Mouse (Mus musculus) heart, adult 8-10 months (tissue): ENCODE data around the gene Olfr90. TPM values are rescaled to one million over a fixed set of nuclear protein-coding genes. Genes with fewer than 3 reads are reported as not detected.
"Not testable (repeated sequence)": the region's sequence is repeated elsewhere in the genome, so short reads cannot be mapped to it uniquely, and the experiment has no call there.

Experiments used
- DNase-seq: peaks from one replicate; pipeline ENCODE4 v3.0.0; 2022; ENCODE audit warnings: low spot score
- total RNA-seq, 4 experiments: library from RNA; stranded (reverse); gene quantifications; 2 replicates each; pipeline ENCODE4 v1.2.4; 2022

Gene Olfr90
- not detected for total RNA-seq

DNA sequence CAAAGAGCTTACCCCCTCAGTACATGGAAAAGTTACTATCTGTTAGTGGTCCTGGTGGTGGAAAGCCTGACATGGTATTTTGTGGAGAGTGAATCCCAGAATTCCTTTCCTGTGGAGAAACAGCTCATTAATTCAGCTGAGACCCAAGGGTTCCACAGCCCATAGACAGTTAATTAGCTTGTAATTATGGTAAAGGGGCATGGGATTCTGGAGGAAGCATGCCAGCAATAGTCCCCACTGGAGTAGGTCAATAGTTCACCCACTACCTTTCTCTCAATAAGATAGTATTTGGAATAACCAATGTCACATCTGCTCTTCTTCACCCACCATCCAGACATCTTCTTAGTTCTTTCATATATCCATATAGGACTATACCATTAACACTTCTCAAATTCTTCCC, at the start of gene Olfr90:
Olfr90 (minus strand) TSS at position 101 of the 400 bp plus-strand sequence.
- DNase-seq = no peak

DNA sequence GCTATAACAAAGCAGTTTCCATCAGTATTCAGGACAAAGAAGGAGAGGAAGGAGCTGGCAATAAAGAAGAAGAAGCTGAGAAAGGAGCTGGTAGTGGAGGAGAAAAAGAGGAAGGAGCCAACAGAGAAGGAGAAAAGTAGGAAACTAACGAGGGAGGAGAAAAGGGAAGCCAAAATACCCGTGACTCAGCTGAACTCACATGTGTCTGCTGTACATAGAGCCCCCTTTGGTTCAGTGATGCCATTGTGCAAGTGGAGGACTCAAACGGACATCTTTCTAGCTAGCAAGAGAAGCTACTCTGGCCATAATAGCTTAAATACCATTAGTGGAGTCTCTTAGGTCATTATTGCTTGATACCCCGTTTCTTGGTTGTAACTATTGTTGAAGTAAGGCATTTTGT, 43.1 kb upstream of the Olfr90 start:
- DNase-seq = not testable (repeated sequence)

DNA sequence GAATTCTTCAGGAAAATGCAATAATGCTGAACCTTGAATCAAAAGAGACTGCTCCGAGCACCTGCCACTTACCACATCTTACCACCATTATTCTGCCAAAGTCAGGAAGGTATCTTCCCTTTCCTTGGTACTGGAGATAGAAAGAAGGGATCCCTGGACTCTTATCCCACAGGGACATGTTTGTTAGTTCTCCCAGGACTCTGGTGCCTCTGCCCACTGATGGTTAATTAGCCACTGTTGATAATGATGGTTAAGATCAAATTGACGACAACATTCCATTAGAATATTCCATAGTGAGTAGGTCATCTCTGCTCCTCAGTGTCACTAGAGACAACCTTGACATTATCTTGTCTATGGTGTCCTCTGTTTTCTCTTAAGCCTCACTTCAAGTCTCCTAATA, 31.7 kb upstream of the Olfr90 start, which contains the start of gene Olfr92:
Olfr92 (minus strand) TSS at position 101 of the 400 bp plus-strand sequence.
- no peak for DNase-seq

DNA sequence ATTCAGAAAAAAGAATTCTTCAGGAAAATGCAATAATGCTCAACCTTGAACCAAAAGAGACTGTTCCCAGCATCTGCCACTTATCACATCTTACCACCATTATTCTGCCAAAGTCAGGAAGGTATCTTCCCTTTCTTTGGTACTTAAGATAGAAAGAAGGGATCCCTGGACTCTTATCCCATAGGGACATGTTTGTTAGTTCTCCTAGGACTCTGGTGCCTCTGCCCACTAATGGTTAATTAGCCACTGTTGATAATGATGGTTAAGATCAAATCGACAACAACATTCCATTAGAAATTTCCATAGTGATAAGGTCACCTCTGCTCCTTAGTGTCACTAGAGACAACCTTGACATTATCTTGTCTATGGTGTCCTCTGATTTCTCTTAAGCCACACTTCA, 9.9 kb upstream of the Olfr90 start, which contains the start of gene Olfr91:
Olfr91 (minus strand) TSS at position 101 of the 400 bp plus-strand sequence.
- DNase-seq = no peak

DNA sequence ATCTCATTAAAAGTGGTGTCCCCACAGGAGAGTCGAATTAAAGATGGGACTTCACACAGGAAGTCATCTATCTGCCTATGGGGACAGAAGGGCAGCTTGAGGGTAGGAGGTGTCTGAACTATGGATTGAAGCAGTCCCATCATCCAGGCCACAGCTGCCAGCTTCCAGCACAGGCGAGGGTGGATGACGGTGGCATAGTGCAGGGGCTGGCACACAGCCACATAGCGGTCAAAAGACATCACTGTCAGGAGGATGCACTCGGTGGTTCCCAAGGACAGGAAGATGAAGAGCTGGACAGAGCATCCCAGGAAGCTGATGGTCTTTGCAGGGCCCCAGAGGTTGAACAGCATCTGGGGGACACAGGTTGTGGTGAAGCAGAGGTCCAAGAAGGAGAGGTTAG, 5.0 kb upstream of the Olfr90 start:
- DNase-seq = no peak

DNA sequence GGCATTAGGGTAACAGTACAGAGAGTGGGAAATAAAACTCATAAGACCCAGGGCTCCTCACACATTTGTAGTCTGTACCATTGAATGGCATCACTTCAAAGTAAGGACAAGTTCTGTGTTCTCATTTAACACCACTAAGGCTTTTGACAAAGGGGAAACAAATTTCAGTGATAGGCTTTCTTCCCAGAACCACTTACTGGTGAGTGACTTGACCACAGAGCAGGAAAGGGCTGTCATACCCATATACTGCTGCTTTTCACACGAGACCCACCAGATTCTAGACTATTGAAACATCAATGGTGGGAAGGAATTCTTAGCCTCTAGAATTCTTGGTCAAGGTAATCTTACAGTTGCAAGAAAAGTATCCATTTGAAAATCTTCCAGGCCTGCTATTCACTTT, 3.9 kb upstream of the Olfr90 start:
- no peak for DNase-seq

DNA sequence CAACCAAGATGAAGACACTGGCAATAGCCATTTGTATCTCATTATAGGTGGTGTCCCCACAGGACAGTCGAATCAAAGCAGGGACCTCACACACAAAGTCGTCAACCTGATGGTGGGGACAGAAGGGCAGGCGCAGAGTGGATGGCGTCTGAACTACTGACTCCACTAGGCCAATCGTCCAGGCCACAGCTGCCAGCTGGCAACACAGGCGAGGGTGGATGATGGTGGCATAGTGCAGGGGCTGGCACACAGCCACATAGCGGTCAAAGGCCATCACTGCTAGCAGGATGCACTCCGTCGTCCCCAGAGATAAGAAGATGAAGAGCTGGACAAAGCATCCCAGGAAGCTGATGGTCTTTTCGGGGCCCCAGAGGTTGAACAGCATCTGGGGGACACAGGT, 2.8 kb downstream of the Olfr90 start:
- DNase-seq = no peak

DNA sequence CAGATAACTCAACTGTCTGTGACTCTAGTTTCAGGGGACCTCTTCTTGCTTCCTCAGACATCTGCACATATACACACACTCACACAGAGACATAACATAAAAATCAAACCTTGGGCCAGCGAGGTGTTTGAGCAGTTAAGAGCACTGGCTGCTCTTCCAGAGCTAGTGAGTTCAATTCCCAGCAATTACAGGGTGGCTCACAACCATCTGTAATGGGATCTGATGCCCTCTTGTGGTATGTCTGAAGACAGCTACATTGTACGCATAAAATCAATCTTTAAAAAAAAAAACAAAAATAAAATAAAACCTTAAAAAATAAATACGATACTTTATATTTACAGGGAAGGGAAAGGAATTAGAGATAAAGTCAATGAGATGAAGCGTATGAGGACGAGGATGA, 3.7 kb downstream of the Olfr90 start:
- no peak for DNase-seq

DNA sequence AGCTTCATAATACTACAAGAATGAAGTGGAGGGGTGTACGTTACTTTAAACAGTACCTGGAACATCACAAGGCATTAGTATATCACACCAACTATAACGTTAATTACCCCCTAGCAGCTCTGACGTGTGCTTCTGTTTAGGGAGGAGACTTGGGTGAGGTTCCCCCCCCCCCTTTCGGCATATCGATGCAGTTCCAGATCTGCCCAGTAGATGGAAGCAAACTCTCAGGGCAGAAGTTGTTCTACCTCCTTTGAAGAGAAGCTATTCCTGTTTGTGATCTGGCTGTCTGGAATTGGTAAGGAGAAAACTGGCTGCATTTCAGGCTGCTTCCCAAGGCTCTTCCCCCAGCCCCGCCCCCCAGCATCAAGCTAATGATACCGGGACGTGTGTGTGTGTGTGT, 5.0 kb downstream of the Olfr90 start:
- peak; percentile 50 for DNase-seq

DNA sequence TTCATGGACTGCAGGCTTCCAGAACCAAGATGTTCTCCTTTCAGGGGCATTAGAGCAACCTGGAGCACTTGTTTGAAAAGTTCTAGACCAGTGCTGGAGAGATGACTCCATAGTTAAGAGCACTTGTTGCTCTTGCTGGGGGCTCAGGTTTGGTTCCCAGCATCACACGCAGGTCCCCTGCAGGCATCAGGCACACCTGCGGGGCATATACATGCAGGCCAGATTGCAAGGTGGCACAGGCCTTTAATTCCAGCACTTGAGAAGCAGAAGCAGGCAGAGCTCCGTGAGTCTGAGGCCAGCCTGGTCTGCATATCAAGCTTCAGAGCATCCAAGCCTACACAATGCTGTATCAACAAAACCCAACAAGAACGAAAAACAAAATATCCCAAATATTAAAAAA, 6.6 kb downstream of the Olfr90 start:
- no peak for DNase-seq

DNA sequence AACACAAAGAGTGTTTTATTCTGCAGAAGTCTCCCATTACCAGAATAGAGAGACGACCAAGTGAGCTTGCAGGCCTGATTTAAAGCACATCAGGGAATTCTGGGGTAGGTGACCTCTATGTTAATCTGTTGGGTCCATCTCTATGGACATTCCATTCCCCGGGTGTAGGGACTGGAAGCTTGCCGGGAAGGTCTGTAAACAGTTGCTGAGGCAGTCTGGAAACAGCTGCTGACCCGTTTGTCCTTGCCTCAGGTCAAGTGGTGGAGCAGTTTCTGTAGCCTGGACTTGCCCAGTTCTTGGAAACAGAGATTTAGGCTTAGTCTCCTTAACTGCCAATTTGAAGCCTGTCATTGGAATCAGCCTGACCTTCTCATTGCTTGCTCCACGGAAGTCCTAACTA, 8.2 kb downstream of the Olfr90 start:
- DNase-seq = peak; percentile 10

DNA sequence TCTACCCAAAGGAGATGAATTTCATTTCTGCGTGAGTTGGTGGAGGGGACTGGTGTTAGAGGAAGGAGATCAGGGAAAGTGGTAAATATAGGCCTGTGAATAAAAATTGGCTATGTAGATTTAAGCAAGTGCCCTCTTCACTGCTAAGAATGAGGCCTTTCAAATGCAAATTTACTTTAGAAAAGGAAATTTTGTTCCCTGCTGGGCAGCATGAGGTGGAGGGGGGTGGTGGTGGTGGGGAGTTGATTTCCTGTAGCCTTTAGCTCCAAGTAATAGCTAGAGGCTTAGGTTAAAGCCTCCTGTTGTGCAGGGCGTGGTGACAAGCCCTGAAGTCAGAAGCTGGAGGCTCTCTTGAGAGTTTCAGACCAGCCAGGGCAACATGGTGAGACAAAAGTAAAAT, 9.3 kb downstream of the Olfr90 start:
- no peak for DNase-seq

DNA sequence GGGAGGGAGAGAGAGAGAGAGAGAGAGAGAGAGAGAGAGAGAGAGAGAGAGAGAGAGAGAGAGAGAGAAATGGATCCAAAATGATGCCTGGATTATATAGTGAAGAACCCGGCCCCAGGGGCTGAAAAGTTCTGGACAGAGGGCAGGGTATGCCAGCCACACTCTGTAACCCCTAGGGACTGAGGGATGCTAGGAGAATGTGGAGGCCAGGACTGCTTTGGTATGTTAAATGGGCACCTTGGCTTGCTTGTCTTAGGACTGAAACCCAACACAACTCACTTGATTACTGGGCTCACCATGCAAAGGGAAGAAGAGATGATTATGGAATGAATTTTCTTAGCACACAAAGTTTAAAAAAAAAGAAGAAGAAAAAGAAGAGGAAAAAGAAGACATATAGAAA, 10.1 kb downstream of the Olfr90 start:
- no peak for DNase-seq

DNA sequence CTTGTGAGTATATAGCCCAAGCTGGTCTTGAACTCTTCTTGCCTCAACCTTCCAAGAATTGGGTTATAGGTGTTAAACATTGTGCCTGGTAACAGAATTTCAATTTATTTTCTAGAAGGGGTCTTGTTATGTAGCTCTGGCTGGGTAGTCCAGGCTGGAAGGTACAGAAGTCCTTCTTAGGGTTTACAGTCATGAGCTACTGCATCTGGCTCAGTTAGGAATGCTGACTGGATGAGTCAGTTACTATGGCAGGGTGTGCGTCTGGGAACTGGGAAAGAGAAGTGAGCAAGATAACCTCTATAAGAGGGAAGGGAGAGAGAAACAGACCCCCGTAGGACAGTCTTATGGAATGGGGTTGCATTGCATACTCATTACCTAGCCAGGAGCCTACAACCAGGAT, 12.5 kb downstream of the Olfr90 start:
- no peak for DNase-seq

DNA sequence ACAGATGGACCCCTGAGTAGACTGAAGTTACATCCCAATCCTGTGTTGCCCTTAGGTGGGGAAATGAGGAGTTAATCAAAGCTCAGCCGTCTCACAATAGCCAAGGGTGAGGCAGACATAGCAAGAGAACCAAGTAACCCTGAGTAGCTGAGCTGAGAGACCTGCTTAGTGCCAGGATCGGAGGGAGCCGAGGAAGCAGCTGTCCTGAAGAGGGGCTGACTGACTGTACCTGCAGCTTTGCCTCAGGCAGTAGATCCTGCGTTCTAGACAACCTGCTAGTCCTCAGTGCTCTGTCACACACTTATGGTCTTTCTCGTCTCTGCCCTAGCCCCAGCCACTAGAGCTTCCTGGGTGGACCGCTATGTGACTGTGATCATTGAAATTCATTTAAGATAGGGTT, 13.1 kb downstream of the Olfr90 start:
- no peak for DNase-seq

DNA sequence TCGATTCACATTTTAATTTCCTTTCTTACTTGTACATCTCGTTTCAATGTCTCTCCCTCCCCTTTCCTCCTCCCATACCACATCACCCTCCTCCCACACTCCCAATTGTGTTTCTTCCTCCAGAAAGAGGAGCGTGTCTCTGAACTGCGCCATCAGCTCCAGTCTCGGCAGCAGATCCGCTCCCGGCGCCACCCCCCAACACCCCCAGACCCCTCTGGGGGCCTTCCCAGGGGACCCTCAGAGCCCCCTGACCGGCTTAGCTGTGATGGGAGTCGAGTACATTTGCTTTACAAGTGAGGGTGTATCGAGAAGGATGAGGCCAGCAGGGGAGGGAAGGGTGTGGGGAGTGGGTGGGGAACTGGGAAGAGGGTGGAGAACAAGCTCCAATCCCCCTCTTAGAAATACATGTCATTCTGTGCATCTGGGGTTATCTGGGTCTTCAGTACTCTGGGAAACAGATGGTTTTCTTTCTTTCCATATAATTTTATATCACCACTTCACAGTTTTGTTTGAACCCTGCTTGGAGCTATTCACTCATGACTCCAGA, 15.5 kb downstream of the Olfr90 start:
- no peak for DNase-seq

DNA sequence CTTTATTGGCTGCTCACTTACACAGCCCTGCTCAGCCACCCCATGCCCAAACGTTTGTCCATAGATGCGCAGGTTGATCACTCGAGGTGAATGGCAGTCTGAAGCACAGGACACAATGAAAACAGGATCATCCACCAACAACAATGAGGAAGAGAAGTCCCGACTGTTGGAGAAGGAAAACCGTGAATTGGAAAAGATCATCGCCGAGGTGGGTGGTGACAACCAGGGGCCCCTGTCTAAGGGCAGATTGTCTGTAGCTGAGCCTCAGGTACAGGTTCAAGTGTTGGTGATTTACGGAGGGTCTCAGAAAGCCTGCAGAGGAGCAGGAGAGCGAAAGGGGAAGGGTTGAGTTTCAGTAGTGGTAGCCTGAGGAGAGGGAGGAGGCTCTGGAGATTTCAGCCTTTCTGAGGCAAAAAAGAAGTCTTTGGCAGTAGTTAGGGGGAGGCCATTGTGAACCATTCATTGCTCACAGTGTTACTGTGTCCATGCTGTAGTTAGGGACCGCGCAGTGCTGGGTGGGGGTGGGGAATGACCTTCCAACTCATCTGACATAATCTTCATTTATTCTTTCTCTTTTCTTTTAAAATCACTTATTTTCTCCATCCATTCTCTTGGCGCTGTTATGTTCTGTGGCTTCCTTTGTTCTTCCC, 16.1 kb downstream of the Olfr90 start:
- DNase-seq = no peak

DNA sequence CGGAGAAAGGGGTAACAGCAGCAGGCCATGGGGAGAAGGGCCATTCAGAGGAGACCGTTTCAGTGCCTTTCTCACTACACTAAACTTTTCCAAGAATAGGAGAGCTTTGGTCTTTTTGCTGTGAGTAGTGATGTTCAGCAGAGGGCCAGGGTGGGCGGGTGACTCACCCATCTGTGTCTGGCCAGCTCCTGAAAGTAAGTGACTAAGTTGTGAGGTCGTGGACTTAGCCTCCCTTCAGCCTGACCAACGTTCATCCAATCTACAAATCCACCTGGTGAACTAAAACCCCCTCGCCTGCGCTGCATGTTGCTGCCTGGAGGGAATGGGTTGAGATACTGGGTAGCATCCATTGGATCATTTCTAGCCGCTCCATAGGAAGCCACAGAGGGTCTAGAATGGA, 18.2 kb downstream of the Olfr90 start:
- no peak for DNase-seq

DNA sequence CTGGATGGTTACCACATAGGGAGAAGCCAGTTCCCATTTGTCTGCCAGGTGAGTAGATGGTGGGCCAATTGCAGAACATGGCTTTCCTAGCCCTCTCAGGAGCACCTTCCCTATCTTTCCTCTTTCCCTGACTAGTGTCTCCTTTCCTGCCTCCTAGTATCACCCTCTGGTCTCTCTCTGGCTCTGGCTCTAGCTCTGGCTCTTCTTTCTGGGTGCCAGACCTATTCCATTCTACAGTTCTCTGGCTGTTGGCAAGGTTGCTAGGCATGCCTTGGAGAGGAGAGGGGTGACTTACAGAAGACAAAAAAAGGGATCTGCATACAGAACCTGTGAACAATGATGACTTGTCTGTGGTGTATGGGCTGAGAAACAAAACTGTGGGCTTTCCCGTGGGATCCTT, 20.4 kb downstream of the Olfr90 start:
- DNase-seq = no peak

DNA sequence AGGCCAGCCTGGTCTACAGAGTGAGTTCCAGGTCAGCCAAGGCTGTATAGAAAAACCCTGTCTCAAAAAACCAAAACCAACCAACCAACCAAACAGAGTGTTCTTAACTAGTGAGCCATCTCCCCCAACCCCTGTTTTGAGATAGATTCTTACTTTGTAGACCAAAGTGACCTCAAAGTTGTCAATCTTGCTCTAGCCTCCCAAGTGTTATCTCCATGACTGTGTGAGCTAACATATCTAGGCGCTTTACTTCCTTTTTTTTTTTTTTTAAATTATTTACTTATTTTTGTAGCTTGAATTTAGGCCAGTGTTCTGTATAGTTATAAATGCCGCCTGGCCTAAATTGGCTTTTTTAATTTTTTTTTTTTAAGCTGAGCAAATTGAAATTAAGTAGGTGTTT, 22.3 kb downstream of the Olfr90 start:
- DNase-seq = no peak

DNA sequence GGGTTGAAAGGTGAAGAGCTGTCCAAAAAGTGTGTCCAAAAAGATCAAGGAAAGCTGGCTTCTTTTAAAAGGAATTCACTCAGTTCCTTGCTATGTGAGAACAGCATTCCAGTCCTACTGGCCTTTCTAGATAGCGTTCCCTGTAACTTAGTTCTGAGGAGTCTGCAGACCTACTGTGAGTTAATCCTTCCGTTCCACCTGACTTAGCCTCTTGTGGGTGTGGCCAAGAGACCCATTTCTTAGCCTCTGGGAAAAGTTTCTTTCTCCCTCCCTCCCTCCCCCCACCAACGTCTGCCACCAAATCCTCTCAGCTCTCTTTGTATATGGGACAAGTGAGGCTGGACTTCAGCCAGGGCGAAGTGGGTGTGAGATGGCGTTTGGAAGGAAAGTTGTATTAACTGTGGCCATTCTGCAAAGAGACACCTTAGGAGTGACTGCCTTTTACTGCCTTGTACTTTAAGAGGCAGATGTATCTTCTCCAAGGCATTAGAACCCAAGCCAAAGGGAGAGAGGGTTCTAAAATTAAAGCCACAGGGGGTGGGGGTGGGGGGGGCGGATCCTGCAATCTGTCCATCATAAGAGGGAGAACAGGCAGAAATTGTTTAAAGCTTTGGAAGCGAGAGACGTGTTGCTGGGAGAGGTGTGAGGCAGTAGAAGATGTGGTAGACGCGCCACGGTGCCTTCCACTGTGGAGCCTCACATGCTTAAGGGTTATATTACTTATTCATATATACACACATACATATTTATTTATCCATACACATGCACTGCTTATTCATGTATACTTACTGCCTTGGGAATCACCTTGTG, 24.4 kb downstream of the Olfr90 start:
- no peak for DNase-seq

DNA sequence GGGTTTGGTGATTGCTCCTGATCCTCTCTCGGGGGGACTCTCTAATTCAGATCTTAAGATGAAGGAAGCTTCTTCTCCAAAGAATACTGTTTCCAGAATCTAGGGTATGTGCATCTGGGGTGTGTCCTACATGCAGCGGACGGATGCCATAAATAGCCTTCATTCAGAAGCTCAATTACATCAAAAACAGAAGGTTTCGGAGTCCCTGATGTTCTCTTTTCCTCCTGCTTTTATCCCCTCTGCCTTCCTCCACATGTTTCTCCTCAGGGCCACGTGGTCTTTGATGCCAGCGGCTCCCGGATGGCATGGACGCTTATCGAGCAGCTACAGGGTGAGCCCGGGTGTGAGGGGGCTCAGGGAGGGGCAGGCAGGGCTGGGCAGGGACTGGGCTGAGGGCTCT, 25.2 kb downstream of the Olfr90 start:
- DNase-seq = no peak

DNA sequence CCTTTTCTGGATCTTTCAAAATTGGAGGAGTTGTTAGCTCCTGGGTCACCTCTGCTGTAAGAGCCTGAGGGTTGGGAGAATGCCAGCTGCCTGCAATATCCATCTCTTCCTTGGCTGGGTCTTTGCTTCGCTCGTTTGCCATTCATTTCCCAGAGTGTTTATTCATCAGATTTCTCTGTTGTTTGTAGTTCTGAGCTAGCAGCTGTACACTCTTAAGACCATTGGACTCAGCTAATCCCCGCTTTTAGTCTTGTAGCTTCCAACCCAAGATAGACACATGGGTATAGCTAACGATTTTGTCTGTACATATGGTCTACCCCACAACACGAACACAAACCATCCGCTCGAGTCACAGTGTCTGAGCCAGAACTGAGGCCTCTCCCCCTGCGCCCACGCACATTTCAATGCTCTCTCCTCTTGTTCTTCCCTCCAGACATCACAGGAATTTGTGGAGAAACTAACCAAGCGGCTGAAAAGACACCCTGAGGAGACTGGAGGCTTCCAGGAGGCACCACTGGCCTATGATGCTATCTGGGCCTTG, 26.1 kb downstream of the Olfr90 start:
- DNase-seq = no peak
